Mouse (Mus musculus) spleen, embryonic (tissue): ENCODE measurements at regions not wholly inside any gene's neighbourhood (a gene's known extent, or its start where the extent isn't known, plus 50 kb on each side); places are given as distances from the start of the nearest gene placed in this dataset.

Source experiments
- CTCF ChIA-PET: fragments of 350-600 bp; sonication (Branson Sonifier 250); formaldehyde crosslinking; loops from one replicate; lab custom pipeline; 2022; lab: Charles Lee

GRCm38 (mm10) chr6:135433753-135434152 is 71.4 kb downstream of the Emp1 start:
- CTCF ChIA-PET, result no interaction called here

GRCm38 (mm10) chr6:135436315-135436714 is 74.0 kb downstream of the Emp1 start:
- CTCF ChIA-PET, result no interaction called here

- CTCF ChIA-PET, result no interaction called here
These were observed 75.9 kb downstream of the Emp1 start for GRCm38 (mm10) chr6:135438271-135438670.

- CTCF ChIA-PET, result no interaction called here
These were observed 79.0 kb downstream of the Emp1 start for GRCm38 (mm10) chr6:135441126-135441871.

DNA sequence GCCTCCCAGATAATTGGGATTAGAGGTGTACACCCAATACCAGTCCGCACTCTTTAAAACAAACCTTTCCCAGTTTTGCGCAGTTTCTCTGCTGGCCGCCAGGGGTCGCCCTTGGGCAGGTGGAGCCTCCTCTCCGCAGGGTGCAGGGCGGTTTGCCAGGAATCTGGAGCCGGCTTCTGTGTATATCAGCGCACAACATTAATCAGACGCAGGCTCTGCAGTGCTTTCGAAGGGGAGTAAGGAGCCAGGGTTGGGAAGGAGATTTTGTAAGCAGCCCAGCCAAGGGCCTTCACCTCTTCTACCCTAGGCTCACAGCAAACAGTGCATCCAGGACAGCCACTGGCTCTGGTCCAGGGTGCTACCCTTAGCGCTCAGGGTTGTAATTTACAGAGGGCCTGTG is 82.3 kb downstream of the Emp1 start:
- CTCF ChIA-PET, result no interaction called here

- CTCF ChIA-PET, result no interaction called here
These were observed 82.7 kb downstream of the Emp1 start for GRCm38 (mm10) chr6:135445070-135445469.

DNA sequence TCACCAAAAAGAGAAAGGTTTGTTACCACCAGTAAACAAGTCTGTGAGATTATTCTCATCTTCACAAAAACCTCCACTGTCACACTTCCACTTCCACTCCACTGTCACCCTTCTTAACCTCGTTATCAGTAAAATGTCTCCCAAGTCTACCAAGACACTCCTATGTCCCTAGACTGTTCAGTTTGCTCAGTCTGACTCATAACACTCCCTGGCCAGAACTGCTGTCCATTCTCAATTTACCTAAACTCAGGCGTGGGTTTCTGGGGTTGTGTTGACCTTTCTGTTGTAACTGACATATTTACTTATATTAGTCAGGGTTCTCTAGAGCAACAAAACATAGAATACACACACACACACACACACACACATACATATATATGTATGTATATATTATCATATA is 85.5 kb downstream of the Emp1 start:
- CTCF ChIA-PET, result no interaction called here

- CTCF ChIA-PET, result no interaction called here
These were observed 86.9 kb downstream of the Emp1 start for GRCm38 (mm10) chr6:135449228-135449627.

DNA sequence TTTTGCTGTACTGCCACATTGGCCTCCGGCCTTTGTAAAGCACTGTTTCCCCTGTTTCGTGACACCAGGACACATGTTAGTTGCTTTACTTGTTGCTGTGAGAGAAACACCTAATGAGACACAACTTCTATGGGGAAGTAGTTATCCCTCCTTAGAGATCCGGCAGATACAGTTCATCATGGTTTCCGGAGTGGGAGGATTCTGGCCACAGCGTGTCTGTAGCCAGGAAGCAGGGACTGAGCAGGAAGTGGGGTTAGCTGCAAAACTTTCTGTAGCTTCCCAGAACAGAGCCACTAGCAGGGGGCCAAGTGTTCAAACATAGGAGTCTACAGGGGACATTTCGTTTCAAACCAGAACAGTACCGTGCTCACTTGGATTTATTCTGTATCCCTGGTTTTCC is 88.2 kb downstream of the Emp1 start:
- CTCF ChIA-PET, result no interaction called here

- CTCF ChIA-PET, result no interaction called here
These were observed 88.9 kb downstream of the Emp1 start for GRCm38 (mm10) chr6:135451165-135451797.

DNA sequence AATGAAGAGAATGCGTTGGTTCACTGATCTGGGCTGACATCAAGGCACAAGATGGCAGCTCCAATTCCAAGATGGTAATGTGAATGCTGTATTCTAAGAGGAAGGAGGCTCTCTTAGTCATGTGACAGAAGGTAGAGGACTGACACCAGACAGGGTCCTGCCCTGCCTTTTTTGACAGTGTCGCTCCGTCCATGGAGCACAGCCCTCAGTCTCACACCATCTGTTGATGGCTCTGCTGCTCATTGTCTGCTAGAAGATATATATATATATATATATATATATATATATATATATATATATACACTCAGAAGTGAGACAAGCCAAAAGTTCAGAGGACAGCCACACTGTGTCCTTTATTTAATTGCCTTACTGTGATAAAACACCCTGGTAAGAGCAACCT is 90.7 kb downstream of the Emp1 start:
- CTCF ChIA-PET, result no interaction called here

DNA sequence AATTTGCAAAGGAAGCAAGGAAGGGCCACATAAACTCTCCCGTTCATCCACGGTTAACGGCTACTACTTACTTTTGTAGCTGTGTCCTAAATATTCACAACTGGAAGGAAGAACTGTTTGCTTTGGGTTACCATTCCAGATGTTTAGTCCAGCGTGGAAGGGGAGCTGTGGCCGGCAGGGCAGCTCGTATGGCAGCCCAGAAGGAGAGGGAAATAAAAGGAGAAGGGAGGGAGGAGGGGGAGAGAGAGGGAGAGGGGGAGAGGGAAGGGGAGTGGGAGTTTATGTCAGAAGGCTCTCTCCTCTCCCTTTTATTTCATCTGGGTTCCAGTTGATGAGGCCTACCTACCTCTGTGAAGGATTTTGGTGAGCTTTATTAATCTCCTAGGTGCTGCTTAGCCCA is 110.2 kb downstream of the Emp1 start:
- CTCF ChIA-PET, result no interaction called here

GRCm38 (mm10) chr6:135473146-135473545 is 110.8 kb downstream of the Emp1 start:
- CTCF ChIA-PET, result no interaction called here

GRCm38 (mm10) chr6:135488795-135489194 is 126.5 kb downstream of the Emp1 start:
- CTCF ChIA-PET, result no interaction called here

DNA sequence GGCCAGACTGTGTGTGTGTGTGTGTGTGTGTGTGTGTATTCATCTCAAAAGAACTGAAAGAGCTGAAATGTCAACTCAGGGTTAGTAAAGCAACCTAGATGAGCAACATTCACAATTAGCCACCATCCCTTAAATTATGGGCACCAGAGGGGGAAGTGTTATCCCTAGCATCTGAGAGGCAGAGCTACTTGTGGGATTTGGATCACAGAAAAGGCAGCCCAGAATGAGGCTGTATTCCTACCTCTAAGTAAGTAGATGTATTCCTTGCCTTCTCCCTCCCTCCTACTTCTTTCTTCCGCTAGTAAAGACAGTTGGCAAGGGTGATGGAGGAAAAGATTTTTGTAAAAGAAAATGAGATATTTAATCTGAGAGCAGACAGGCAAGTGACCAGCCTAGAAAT is 131.6 kb downstream of the Emp1 start:
- CTCF ChIA-PET, result no interaction called here

GRCm38 (mm10) chr6:135495841-135496240 is 133.5 kb downstream of the Emp1 start:
- CTCF ChIA-PET, result no interaction called here

- CTCF ChIA-PET, result no interaction called here
These were observed 136.2 kb downstream of the Emp1 start for GRCm38 (mm10) chr6:135498592-135498991.

GRCm38 (mm10) chr6:135500381-135500780 is 138.0 kb downstream of the Emp1 start:
- CTCF ChIA-PET, result no interaction called here

DNA sequence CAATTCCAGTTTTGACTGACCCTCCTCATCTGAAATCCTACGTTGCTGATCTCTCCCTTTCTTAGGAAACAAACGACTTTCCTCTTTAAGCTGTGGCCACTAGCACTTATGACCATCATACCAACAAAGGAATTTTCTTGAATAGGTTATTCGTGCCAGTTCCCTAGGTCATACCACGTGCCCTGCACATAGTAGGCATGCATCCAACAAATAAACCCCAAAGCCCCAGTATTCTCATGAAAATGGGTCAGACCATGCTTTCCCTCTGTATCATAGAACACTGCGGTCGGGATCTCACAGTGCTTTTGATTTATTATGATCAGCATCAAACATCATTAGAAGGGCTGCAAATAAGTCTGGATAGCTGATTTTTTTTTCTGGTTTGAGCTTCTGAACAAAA is 139.4 kb downstream of the Emp1 start:
- CTCF ChIA-PET, result no interaction called here

DNA sequence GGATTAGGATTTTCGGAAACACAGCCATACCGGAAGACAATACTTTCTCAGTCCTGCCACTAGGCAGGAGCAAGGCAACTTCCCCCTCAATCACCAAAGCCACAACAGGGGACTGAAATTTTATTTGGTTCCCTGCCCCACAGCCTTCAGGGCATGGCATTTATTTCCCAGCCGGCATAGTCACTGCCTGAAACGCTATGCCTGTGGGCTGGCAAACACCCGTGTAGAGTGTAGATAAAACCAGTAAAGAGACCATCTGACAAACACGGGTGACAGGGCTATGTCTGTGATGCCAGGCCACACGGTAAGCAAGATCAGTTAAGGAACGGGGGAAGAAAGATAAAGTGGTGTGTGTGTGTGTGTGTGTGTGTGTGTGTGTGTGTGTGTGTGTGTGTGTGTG is 140.1 kb downstream of the Emp1 start:
- CTCF ChIA-PET, result no interaction called here

DNA sequence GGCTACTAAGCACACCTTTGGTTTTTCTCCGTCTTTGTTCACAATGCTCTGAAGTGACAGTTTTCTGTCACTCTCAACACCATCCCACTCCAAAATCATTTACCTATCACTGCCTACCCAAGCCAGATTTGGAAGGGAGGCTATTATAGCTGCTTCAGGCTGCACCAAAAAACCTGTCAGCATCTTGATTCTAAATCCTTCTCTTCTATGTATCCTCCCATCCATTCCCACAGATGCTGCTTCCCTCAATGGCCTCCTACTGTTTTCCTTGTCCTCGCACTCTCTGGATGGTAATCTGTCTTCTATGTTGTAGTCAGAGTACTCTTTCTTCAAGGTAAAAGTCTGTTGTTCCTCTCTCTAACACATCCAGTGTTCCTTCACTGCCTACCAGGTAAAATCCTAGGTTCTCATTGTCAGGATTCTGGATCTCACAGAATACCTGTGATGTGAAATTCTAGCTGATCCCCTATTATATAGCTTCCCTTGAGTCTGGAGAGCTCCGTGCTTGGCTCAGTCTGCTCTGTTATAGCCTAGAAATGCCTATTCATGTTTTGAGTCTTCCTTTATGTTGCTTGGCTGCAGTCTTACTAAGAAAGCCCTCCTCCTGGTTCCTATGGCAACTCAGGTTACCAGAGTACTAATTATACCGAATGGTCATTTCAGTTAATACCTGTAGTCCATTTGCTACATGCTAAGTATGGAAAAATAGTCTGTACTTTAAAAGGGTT is 156.5 kb downstream of the Emp1 start:
- CTCF ChIA-PET, result no interaction called here

DNA sequence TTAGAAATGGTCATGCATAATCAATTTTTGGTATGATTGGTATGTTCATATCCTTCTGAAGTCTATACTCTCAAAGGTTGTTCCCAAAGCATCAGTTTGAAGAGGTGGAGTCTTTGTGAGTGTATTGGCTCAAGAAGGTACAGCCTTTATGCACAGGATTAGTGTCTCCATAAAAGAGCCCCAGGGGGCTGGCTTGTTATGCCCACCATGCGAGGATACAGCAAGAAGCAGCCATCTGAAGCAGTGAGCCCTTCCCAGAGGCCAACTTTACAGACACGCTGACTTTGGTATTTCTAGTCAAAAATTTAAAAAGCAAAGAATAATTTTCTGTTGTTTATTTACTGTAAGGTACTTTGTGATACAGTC is 157.1 kb downstream of the Emp1 start:
- CTCF ChIA-PET, result no interaction called here

DNA sequence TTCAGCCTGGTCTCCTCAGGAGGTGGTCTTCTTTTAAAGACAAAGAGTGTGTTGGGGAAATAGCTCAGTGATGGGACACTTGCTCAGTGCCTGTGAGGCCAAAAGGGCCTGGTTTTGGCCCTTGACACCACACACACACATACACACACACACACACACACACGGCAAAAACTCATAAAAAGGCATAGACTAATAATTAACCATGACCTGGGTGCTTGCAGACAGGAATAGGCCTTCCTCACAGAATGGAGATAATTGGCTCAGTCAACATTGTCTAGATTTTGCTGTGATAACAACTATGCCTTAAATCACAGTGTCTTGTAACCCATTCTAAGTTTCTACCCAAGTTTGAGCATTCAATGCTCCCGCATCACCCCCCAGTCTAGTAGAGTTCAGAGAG is 158.5 kb downstream of the Emp1 start:
- CTCF ChIA-PET, result no interaction called here
